In the genomic region with DNA sequence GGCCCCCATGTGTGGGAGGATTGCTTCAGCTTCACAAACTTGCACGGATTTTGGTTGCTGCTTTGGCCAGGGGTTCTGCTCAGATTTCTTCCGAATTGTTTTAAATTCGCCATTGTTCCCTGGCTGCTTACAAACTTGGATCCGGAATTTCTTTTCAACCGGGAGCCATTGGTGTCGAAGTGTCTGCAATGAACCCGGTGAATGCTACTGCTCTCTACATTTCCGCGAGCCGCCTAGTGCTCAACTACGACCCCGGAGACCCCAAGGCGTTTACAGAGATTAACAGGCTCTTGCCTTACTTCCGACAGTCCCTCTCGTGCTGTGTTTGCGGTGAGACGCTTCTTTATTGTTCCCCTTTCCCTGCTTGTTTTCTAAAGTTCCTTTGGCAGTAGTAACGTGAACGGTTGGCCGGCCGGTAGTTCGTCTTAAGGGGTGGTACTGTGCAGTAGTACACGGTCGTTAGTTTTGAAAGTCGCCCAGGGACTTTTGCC, we compare ENCODE assay signal across 9 mouse cellular contexts. TPM values are rescaled to one million over a fixed set of nuclear protein-coding genes. Genes with fewer than 3 reads are reported as not detected.
DNase-seq lines count a peak whose midpoint lies in the region; ATAC-seq lines count a peak whose summit lies in the region.
"Had no signal": no experiment of that assay in that cellular context is flagged by ENCODE, and none has a peak within 500 bp of the region (broad histone marks: within the 10 kb centered on the region; RNA-seq: fewer than 3 reads in every experiment).

No protein-coding gene starts in this region.

- no peaks in the 10 kb centered on the region for H3K27me3 ChIP-seq in erythroblast, embryonic 14.5 days (ENCODE audit: control insufficient read depth)
- H3K27me3 ChIP-seq in heart, embryonic 16.5 days (ENCODE audit: control insufficient read depth, insufficient read depth, low read length) = no peaks in the 10 kb centered on the region
- no peaks in the 10 kb centered on the region for H3K27me3 ChIP-seq in stomach, embryonic 14.5 days (ENCODE audit: control insufficient read depth, insufficient read depth, low read length)
- H3K27me3 ChIP-seq: Patski had no signal

- WGBS in heart, embryonic 16.5 days = under 1% methylated on average over 25 of the region's 25 CpGs
- WGBS in stomach, embryonic 14.5 days = under 1% methylated on average over 25 of the region's 25 CpGs

- H3K4me2 ChIP-seq in heart, embryonic 16.5 days (ENCODE audit: low read depth, low read length) = peak overlapping the region; percentile 81
- peak overlapping the region; percentile 88 for H3K4me2 ChIP-seq in stomach, embryonic 14.5 days (replicated peaks; ENCODE audit: low read depth, low read length)

- peaks cover 49% of the 10 kb centered on the region for H3K4me1 ChIP-seq in erythroblast, embryonic 14.5 days (ENCODE audit: control insufficient read depth)
- peaks cover 31% of the 10 kb centered on the region for H3K4me1 ChIP-seq in heart, embryonic 16.5 days (ENCODE audit: control insufficient read depth, insufficient read depth, low read length)
- peaks cover 23% of the 10 kb centered on the region for H3K4me1 ChIP-seq in stomach, embryonic 14.5 days (ENCODE audit: control insufficient read depth, insufficient read depth, low read length)

- H3K36me3 ChIP-seq in erythroblast, embryonic 14.5 days (ENCODE audit: control insufficient read depth) = peaks cover 45% of the 10 kb centered on the region
- no peaks in the 10 kb centered on the region for H3K36me3 ChIP-seq in heart, embryonic 16.5 days (ENCODE audit: control insufficient read depth, insufficient read depth)
- no peaks in the 10 kb centered on the region; the same call in 1 of the 2 replicates for H3K36me3 ChIP-seq in stomach, embryonic 14.5 days (ENCODE audit: control insufficient read depth, insufficient read depth, low read length)

- no peak for ATAC-seq in erythroblast, adult 5-6 weeks (replicated peaks; ENCODE audit: low FRiP score, poor library complexity, severe bottlenecking)
- ATAC-seq in heart, embryonic 16.5 days (replicated peaks; ENCODE audit: extremely low read depth, insufficient read depth, low FRiP score) = no peak
- no peak for ATAC-seq in stomach, embryonic 14.5 days (ENCODE audit: insufficient number of reproducible peaks, insufficient read depth, low FRiP score, low read depth)
- ATAC-seq in cerebellum, adult (ENCODE audit: insufficient number of reproducible peaks, low FRiP score, low TSS enrichment) = no peak

- peaks cover 2% of the 10 kb centered on the region; the same call in 1 of the 2 replicates for H3K9me3 ChIP-seq in erythroblast, embryonic 14.5 days (ENCODE audit: control insufficient read depth, low read length)
- H3K9me3 ChIP-seq in heart, embryonic 16.5 days (replicated peaks; ENCODE audit: control insufficient read depth, low read length) = no peaks in the 10 kb centered on the region
- no peaks in the 10 kb centered on the region for H3K9me3 ChIP-seq in stomach, embryonic 14.5 days (ENCODE audit: control insufficient read depth, low read depth, low read length)

- peak overlapping the region; percentile 99 for H3K4me3 ChIP-seq in erythroblast, embryonic 14.5 days (replicated peaks)
- peak overlapping the region; percentile 97 for H3K4me3 ChIP-seq in heart, embryonic 16.5 days (ENCODE audit: low read length)
- H3K4me3 ChIP-seq in stomach, embryonic 14.5 days (ENCODE audit: low read depth, low read length) = peak overlapping the region; percentile 75

- peak; percentile 33 for DNase-seq in c-Kit-positive CD71-positive TER-119-positive erythroid progenitor cells, embryonic 14.5 days (ENCODE audit: low spot score)
- peak; percentile 45 to 65 for DNase-seq in kidney, postnatal 4 days
- DNase-seq in mesoderm, embryonic 11.5 days (ENCODE audit: low read depth, low spot score) = peak; percentile 34

- H3K27ac ChIP-seq in heart, embryonic 16.5 days (ENCODE audit: low read length) = peak overlapping the region; percentile 100
- peak overlapping the region; percentile 100 for H3K27ac ChIP-seq in stomach, embryonic 14.5 days (ENCODE audit: low read length)

- H3K9ac ChIP-seq in heart, embryonic 16.5 days (ENCODE audit: low read length) = peak overlapping the region; percentile 100
- H3K9ac ChIP-seq in stomach, embryonic 14.5 days (replicated peaks; ENCODE audit: low read depth, low read length) = peak overlapping the region; percentile 96

RNA-seq across cellular contexts. Expression of a gene that starts 1.2 kb away (rescaled TPM):
- 0.76 and 1.1 TPM in 2 replicates for polyA plus RNA-seq in erythroblast, embryonic 14.5 days (2012)
- 51.4 and 56.9 TPM in 2 replicates for total RNA-seq in erythroblast, adult 5-6 weeks (2015; ENCODE audit: low replicate concordance)
- 47.2 and 49.1 TPM in 2 replicates for total RNA-seq in erythroblast, adult 5-6 weeks (2017; ENCODE audit: low replicate concordance)
- polyA plus RNA-seq in heart, embryonic 16.5 days (2015; fragmentation: Nextera tagmentation; extraction: Ambion mirVana) = 2.4 and 2.9 TPM in 2 replicates
- polyA plus RNA-seq in stomach, embryonic 14.5 days (2014; fragmentation: Nextera tagmentation; extraction: Ambion mirVana) = 7.8 and 9.9 TPM in 2 replicates

RNA-seq across cellular contexts. Expression of a gene that starts 40.4 kb away (rescaled TPM):
- 4.3 and 5.0 TPM in 2 replicates for polyA plus RNA-seq in erythroblast, embryonic 14.5 days (2012)
- total RNA-seq in erythroblast, adult 5-6 weeks (2015; ENCODE audit: low replicate concordance) = 7.7 and 11.3 TPM in 2 replicates
- 4.9 and 7.4 TPM in 2 replicates for total RNA-seq in erythroblast, adult 5-6 weeks (2017; ENCODE audit: low replicate concordance)
- polyA plus RNA-seq in heart, embryonic 16.5 days (2015; fragmentation: Nextera tagmentation; extraction: Ambion mirVana) = 24.9 and 25.2 TPM in 2 replicates
- 27.1 and 28.2 TPM in 2 replicates for polyA plus RNA-seq in stomach, embryonic 14.5 days (2014; fragmentation: Nextera tagmentation; extraction: Ambion mirVana)
